ENCODE assay signal across 10 mouse cellular contexts in genomic region chr8:11460934-11461333, GRCm38 (mm10). TPM values are rescaled to one million over a fixed set of nuclear protein-coding genes. Genes with fewer than 3 reads are reported as not detected.
DNase-seq lines count a peak whose midpoint lies in the region; ATAC-seq and TF ChIP-seq lines count a peak whose summit lies in the region.
"Had no signal": no experiment of that assay in that cellular context is flagged by ENCODE, and none has a peak within 500 bp of the region (broad histone marks: within the 10 kb centered on the region; RNA-seq: fewer than 3 reads in every experiment).

No protein-coding gene starts in this region.

- no peak for ATAC-seq in intestine, postnatal 0 days
- no peak for ATAC-seq in forebrain, postnatal 0 days
- ATAC-seq: midbrain, embryonic 15.5 days had no signal

- intact Hi-C loops in left cerebral cortex, postnatal 10 days (cut with DNase I): no loop called here

- in situ Hi-C loops in CH12.LX (cut with MboI; ENCODE audit: low pct_ligation_motif_present, low pct_unique_long_range_greater_than_20kb, low sequenced_read_pairs): no loop called here

- WGBS in intestine, postnatal 0 days: 35% methylated on average over 2 of the region's 2 CpGs
- 49% methylated on average over 2 of the region's 2 CpGs for WGBS in forebrain, postnatal 0 days
- 70% methylated on average over 2 of the region's 2 CpGs for WGBS in forebrain, embryonic 10.5 days

- TF ChIP-seq POLR2A in CH12.LX (IDR thresholded peaks at IDR 0.05; ENCODE audit: low read depth, low read length): no peak

- TF ChIP-seq EP300 in CH12.LX (IDR thresholded peaks at IDR 0.05; ENCODE audit: low read length): peak; percentile 81

- TF ChIP-seq RAD21 in CH12.LX (IDR thresholded peaks at IDR 0.05; ENCODE audit: low read depth, low read length): no peak

- H3K9ac ChIP-seq in CH12.LX (ENCODE audit: insufficient read depth, low read depth): no peak overlapping the region; the same call in 1 of the 2 replicates
- no peak overlapping the region for H3K9ac ChIP-seq in intestine, postnatal 0 days (ENCODE audit: low read depth, low read length)
- no peak overlapping the region for H3K9ac ChIP-seq in forebrain, postnatal 0 days
- H3K9ac ChIP-seq: midbrain, embryonic 15.5 days had no signal

- H3K4me3 ChIP-seq in CH12.LX (replicated peaks in 1 of 3; ENCODE audit: low read depth in 2 of 3, low read length in 2 of 3, poor library complexity in 1 of 3): no peak overlapping the region
- H3K4me3 ChIP-seq in intestine, postnatal 0 days (ENCODE audit: low read depth, low read length): no peak overlapping the region
- H3K4me3 ChIP-seq in forebrain, postnatal 0 days (ENCODE audit: low read depth, low read length): no peak overlapping the region
- no peak overlapping the region for H3K4me3 ChIP-seq in forebrain, embryonic 10.5 days
- H3K4me3 ChIP-seq: heart, adult 2 months; midbrain, embryonic 15.5 days had no signal

- peaks cover 60 to 83% of the 10 kb centered on the region in 2 experiments for H3K4me1 ChIP-seq in CH12.LX (ENCODE audit: control insufficient read depth in 1 of 2, insufficient read depth in 2 of 2)
- H3K4me1 ChIP-seq in intestine, postnatal 0 days (replicated peaks; ENCODE audit: control insufficient read depth, insufficient read depth, low read length): peaks cover 17% of the 10 kb centered on the region
- no peaks in the 10 kb centered on the region for H3K4me1 ChIP-seq in forebrain, postnatal 0 days (ENCODE audit: insufficient read depth)
- peaks cover 36% of the 10 kb centered on the region for H3K4me1 ChIP-seq in forebrain, embryonic 10.5 days
- H3K4me1 ChIP-seq: midbrain, embryonic 15.5 days had no signal

- H3K79me2 ChIP-seq in CH12.LX (replicated peaks; ENCODE audit: control insufficient read depth, extremely low read depth, insufficient read depth, poor library complexity, severe bottlenecking): peaks cover 8% of the 10 kb centered on the region

- H3K27me3 ChIP-seq in CH12.LX (replicated peaks): no peaks in the 10 kb centered on the region
- H3K27me3 ChIP-seq in intestine, postnatal 0 days (replicated peaks; ENCODE audit: control insufficient read depth, insufficient read depth, low read length): no peaks in the 10 kb centered on the region
- no peaks in the 10 kb centered on the region for H3K27me3 ChIP-seq in forebrain, postnatal 0 days (ENCODE audit: insufficient read depth, low read length)
- H3K27me3 ChIP-seq in forebrain, embryonic 10.5 days (ENCODE audit: poor library complexity, severe bottlenecking): no peaks in the 10 kb centered on the region
- H3K27me3 ChIP-seq: midbrain, embryonic 15.5 days had no signal

- H3K36me3 ChIP-seq in CH12.LX (replicated peaks in 1 of 2; ENCODE audit: control insufficient read depth in 1 of 2, insufficient read depth in 1 of 2, low read length in 1 of 2): peaks cover 0 to 12% of the 10 kb centered on the region in 2 experiments
- H3K36me3 ChIP-seq in intestine, postnatal 0 days (ENCODE audit: control insufficient read depth, insufficient read depth): no peaks in the 10 kb centered on the region
- no peaks in the 10 kb centered on the region for H3K36me3 ChIP-seq in forebrain, postnatal 0 days (ENCODE audit: insufficient read depth)
- no peaks in the 10 kb centered on the region for H3K36me3 ChIP-seq in forebrain, embryonic 10.5 days (replicated peaks)
- H3K36me3 ChIP-seq: midbrain, embryonic 15.5 days had no signal

- H3K4me2 ChIP-seq in CH12.LX (ENCODE audit: insufficient read depth, low read depth, poor library complexity, severe bottlenecking): peak overlapping the region; percentile 18; the same call in 1 of the 2 replicates
- no peak overlapping the region for H3K4me2 ChIP-seq in intestine, postnatal 0 days (replicated peaks; ENCODE audit: low read depth)
- no peak overlapping the region for H3K4me2 ChIP-seq in forebrain, postnatal 0 days (ENCODE audit: low read depth)
- H3K4me2 ChIP-seq: midbrain, embryonic 15.5 days had no signal

- no peak for TF ChIP-seq CTCF in CH12.LX (conservative IDR thresholded peaks at IDR 0.05 in 1 of 2, IDR thresholded peaks at IDR 0.05 in 1 of 2; ENCODE audit: low read depth in 2 of 2, low read length in 2 of 2)
- TF ChIP-seq CTCF in intestine, postnatal 0 days (IDR thresholded peaks at IDR 0.05; ENCODE audit: low read depth): no peak
- no peak for TF ChIP-seq CTCF in forebrain, postnatal 0 days (IDR thresholded peaks at IDR 0.05; ENCODE audit: low read depth)

- peak; percentile 32 to 87 for DNase-seq in left cerebral cortex, postnatal 10 days (ENCODE audit: extremely low spot score in 1 of 2, low spot score in 2 of 2)
- DNase-seq in left cerebral cortex, adult 8-10 months (ENCODE audit: low spot score in 2 of 2): no peak
- DNase-seq in CH12.LX (ENCODE audit: extremely low read depth): no peak
- peak; percentile 71 for DNase-seq in adrenal gland, postnatal 14 days
- peak; percentile 66 to 86 for DNase-seq in kidney, postnatal 36 days
- DNase-seq in forebrain, postnatal 0 days: no peak
- DNase-seq in forebrain, embryonic 10.5 days (ENCODE audit: extremely low spot score, low spot score): no peak

- peaks cover 10% of the 10 kb centered on the region for H3K9me3 ChIP-seq in CH12.LX (replicated peaks; ENCODE audit: low read length)
- H3K9me3 ChIP-seq in intestine, postnatal 0 days (ENCODE audit: control insufficient read depth): no peaks in the 10 kb centered on the region
- no peaks in the 10 kb centered on the region for H3K9me3 ChIP-seq in forebrain, postnatal 0 days (ENCODE audit: low read length)
- no peaks in the 10 kb centered on the region for H3K9me3 ChIP-seq in forebrain, embryonic 10.5 days
- H3K9me3 ChIP-seq: midbrain, embryonic 15.5 days had no signal

- peak overlapping the region; percentile 79 for H3K27ac ChIP-seq in CH12.LX (ENCODE audit: insufficient read depth, low read depth)
- no peak overlapping the region for H3K27ac ChIP-seq in intestine, postnatal 0 days (ENCODE audit: low read depth, low read length)
- no peak overlapping the region for H3K27ac ChIP-seq in forebrain, postnatal 0 days (ENCODE audit: low read depth, low read length)
- no peak overlapping the region for H3K27ac ChIP-seq in forebrain, embryonic 10.5 days
- H3K27ac ChIP-seq: heart, adult 2 months; midbrain, embryonic 15.5 days had no signal

- dilution Hi-C loops in CH12.LX (cut with MboI; ENCODE audit: extremely low pct_ligation_motif_present, extremely low pct_unique_long_range_greater_than_20kb, low sequenced_read_pairs): no loop called here

TF ChIP-seq in CH12.LX, 34 proteins besides CTCF, POLR2A, EP300 and RAD21 (continues in another document):
- TF ChIP-seq BHLHE40 (IDR thresholded peaks at IDR 0.05; ENCODE audit: low read depth, low read length): peak; percentile 77
- TF ChIP-seq IRF4 (IDR thresholded peaks at IDR 0.05; ENCODE audit: low read depth, low read length): peak; percentile 81
- TF ChIP-seq E2F4 (IDR thresholded peaks at IDR 0.05; ENCODE audit: insufficient replicate concordance, low read depth, low read length): no peak
- TF ChIP-seq JUN (IDR thresholded peaks at IDR 0.05; ENCODE audit: insufficient read depth, low read depth, low read length): no peak
- no peak for TF ChIP-seq RCOR1 (conservative IDR thresholded peaks at IDR 0.05; ENCODE audit: low read depth, low read length)
- TF ChIP-seq ZKSCAN1 (IDR thresholded peaks at IDR 0.05; ENCODE audit: borderline replicate concordance, low read depth, low read length): no peak
- TF ChIP-seq TCF12 (IDR thresholded peaks at IDR 0.05; ENCODE audit: low read depth, low read length): peak; percentile 82
- no peak for TF ChIP-seq USF2 (conservative IDR thresholded peaks at IDR 0.05; ENCODE audit: low read depth, low read length)
- TF ChIP-seq MAFK (IDR thresholded peaks at IDR 0.05; ENCODE audit: insufficient replicate concordance, low read length): peak; percentile 20; the same call in 1 of the 2 replicates
- TF ChIP-seq JUND (conservative IDR thresholded peaks at IDR 0.05; ENCODE audit: low read depth, low read length): no peak
- TF ChIP-seq KAT2A (IDR thresholded peaks at IDR 0.05; ENCODE audit: insufficient replicate concordance, low read length): no peak
- TF ChIP-seq UBTF (IDR thresholded peaks at IDR 0.05; ENCODE audit: low read depth, low read length): no peak
- TF ChIP-seq GABPA (IDR thresholded peaks at IDR 0.05; ENCODE audit: insufficient replicate concordance, low read depth, low read length): no peak
- TF ChIP-seq ETS1 (conservative IDR thresholded peaks at IDR 0.05; ENCODE audit: low read depth, low read length): peak; percentile 67
- peak; percentile 50; the same call in 1 of the 2 replicates for TF ChIP-seq MEF2A (IDR thresholded peaks at IDR 0.05; ENCODE audit: borderline replicate concordance, low read depth, low read length)
- TF ChIP-seq NRF1 (IDR thresholded peaks at IDR 0.05; ENCODE audit: low read depth, low read length): no peak
- TF ChIP-seq MYC (IDR thresholded peaks at IDR 0.05; ENCODE audit: low read depth, low read length): no peak
- TF ChIP-seq ZMIZ1 (IDR thresholded peaks at IDR 0.05; ENCODE audit: low read depth, low read length): no peak

RNA-seq across cellular contexts. Expression of gene Rab20, which starts 17.6 kb away (rescaled TPM):
- under 1 TPM; 0.64 to 0.67 TPM for total RNA-seq in left cerebral cortex, postnatal 10 days (2021)
- total RNA-seq in left cerebral cortex, adult 8-10 months (2022): 1 to 10 TPM in 2 of 4 experiments, under 1 TPM in 2; 0.35 to 1.6 (median 0.78) TPM
- 18.2 and 23.2 TPM in 2 replicates for total RNA-seq in CH12.LX (2012; rRNA removed)
- total RNA-seq in CH12.LX (2014; rRNA removed): 19.0 and 22.8 TPM in 2 replicates
- 12.8 and 17.2 TPM in 2 replicates for polyA plus RNA-seq in CH12.LX (2012; ENCODE audit: insufficient read length, low read depth)
- total RNA-seq in adrenal gland, postnatal 14 days (2021): 6.3 and 6.9 TPM in 2 replicates
- 42.4 and 43.5 TPM in 2 replicates for polyA plus RNA-seq in intestine, postnatal 0 days (2015; fragmentation: Nextera tagmentation; extraction: Ambion mirVana)
- total RNA-seq in forebrain, postnatal 0 days (2014; rRNA removed): 0.95 and 1.2 TPM in 2 replicates
- polyA plus RNA-seq in forebrain, postnatal 0 days (2015; fragmentation: Nextera tagmentation; extraction: Ambion mirVana): 1.6 and 2.7 TPM in 2 replicates
- polyA plus RNA-seq in forebrain, embryonic 10.5 days (2016; fragmentation: Nextera tagmentation; extraction: Ambion mirVana): 1.4 and 1.7 TPM in 2 replicates

RNA-seq across cellular contexts. Expression of gene Naxd, which starts 36.4 kb away (rescaled TPM):
- total RNA-seq in left cerebral cortex, postnatal 10 days (2021): 10 to 100 TPM; 55.8 to 60.0 TPM
- total RNA-seq in left cerebral cortex, adult 8-10 months (2022): 10 to 100 TPM; 48.7 to 62.5 (median 56.0) TPM
- total RNA-seq in CH12.LX (2012; rRNA removed) (57.1 and 59.8 TPM in 2 replicates), CH12.LX (2014; rRNA removed) (39.7 and 40.4 TPM in 2 replicates)
- 50.1 and 52.8 TPM in 2 replicates for polyA plus RNA-seq in CH12.LX (2012; ENCODE audit: insufficient read length, low read depth)
- total RNA-seq in adrenal gland, postnatal 14 days (2021): 61.8 and 67.6 TPM in 2 replicates
- 82.8 and 83.5 TPM in 2 replicates for polyA plus RNA-seq in intestine, postnatal 0 days (2015; fragmentation: Nextera tagmentation; extraction: Ambion mirVana)
- 89.1 and 111 TPM in 2 replicates for total RNA-seq in forebrain, postnatal 0 days (2014; rRNA removed)
- 130 and 134 TPM in 2 replicates for polyA plus RNA-seq in forebrain, postnatal 0 days (2015; fragmentation: Nextera tagmentation; extraction: Ambion mirVana)
- polyA plus RNA-seq in forebrain, embryonic 10.5 days (2016; fragmentation: Nextera tagmentation; extraction: Ambion mirVana): 112 and 113 TPM in 2 replicates

Comparison
In these comparisons a context has a peak if more than half of its experiments do, and no peak if none do; other contexts are left out.
1. DNase-seq: peak in left cerebral cortex, postnatal 10 days (2 of 2), adrenal gland, postnatal 14 days (single experiment) and kidney, postnatal 36 days (2 of 2); none in left cerebral cortex, adult 8-10 months (0 of 2), CH12.LX (single experiment), forebrain, postnatal 0 days (single experiment) and forebrain, embryonic 10.5 days (single experiment).